Mouse (Mus musculus): ENCODE measurements at regions not wholly inside any gene's neighbourhood (a gene's known extent, or its start where the extent isn't known, plus 50 kb on each side); places are given as distances from the start of the nearest gene placed in this dataset.

DNA sequence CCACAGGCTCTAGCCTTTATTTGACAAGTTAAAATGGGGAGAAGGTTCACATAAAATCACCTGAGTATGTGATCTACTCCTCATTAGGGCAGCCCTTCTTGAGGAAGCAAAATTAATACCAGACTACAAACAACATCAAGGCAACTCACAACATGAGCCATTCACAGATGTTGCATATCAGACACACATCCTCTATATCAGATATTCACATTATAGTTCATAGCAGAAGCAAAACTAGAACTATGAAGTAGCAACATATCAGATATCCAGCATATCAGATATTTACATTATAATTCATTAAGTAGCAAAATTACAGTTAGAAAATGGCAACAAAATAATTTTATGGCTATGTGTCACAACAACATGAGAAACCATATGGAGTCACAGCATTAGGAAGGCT lies 217.0 kb downstream of the Tle4 start:
- TF ChIP-seq POLR2A (IDR thresholded peaks at IDR 0.05; ENCODE audit: borderline replicate concordance, extremely low read depth, insufficient read depth, insufficient read length, poor library complexity, severe bottlenecking) = no peak
- no peak for TF ChIP-seq CTCF (IDR thresholded peaks at IDR 0.05; ENCODE audit: borderline replicate concordance, extremely low read depth, insufficient read depth, insufficient read length)
- DNase-seq (ENCODE audit: low read depth) = no peak

DNA sequence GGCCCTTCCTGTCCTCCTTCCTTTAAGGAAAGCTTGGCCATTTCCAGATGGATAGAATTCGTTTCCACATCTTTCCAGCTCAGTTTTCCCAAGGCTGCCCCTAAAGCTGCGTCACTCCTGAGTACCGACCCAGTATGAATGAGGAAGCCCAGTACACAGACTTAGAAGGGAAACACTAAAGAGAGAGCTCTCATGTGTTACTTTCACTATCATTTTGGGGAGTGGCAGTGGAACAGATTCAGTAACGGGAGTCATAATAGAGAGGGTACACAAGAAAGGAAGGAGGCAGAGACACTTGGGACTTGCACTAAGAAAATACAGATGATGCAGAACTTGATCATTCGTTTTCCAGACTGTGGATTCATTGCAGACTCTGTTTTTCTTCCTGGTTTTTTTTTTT lies 210.1 kb downstream of the Tle4 start:
- no peak for DNase-seq (ENCODE audit: low read depth)
- no peak for TF ChIP-seq POLR2A (IDR thresholded peaks at IDR 0.05; ENCODE audit: borderline replicate concordance, extremely low read depth, insufficient read depth, insufficient read length, poor library complexity, severe bottlenecking)
- no peak for TF ChIP-seq CTCF (IDR thresholded peaks at IDR 0.05; ENCODE audit: borderline replicate concordance, extremely low read depth, insufficient read depth, insufficient read length)

DNA sequence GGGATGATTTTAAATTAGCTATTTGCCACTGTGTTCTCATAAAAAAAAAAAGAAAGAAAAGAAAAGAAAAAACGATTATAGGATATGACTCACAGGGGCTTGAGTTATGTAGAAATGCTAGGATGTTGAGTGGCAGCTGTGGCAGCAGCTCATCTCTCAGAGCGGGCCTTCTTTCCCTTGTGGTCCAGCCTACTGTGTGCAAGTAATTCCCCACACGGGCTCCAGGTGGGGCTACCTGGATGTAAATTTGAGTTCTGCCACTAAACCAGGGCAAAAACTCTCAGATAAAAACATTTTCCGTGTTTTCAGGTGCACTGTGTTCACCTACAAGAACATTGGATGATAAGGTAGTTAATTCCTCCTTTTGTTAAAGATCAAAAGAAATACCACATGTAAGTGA lies 209.3 kb downstream of the Tle4 start:
- TF ChIP-seq POLR2A (IDR thresholded peaks at IDR 0.05; ENCODE audit: borderline replicate concordance, extremely low read depth, insufficient read depth, insufficient read length, poor library complexity, severe bottlenecking) (no peak), CTCF (IDR thresholded peaks at IDR 0.05; ENCODE audit: borderline replicate concordance, extremely low read depth, insufficient read depth, insufficient read length) (peak; percentile 34; the same call in 1 of the 2 replicates)

DNA sequence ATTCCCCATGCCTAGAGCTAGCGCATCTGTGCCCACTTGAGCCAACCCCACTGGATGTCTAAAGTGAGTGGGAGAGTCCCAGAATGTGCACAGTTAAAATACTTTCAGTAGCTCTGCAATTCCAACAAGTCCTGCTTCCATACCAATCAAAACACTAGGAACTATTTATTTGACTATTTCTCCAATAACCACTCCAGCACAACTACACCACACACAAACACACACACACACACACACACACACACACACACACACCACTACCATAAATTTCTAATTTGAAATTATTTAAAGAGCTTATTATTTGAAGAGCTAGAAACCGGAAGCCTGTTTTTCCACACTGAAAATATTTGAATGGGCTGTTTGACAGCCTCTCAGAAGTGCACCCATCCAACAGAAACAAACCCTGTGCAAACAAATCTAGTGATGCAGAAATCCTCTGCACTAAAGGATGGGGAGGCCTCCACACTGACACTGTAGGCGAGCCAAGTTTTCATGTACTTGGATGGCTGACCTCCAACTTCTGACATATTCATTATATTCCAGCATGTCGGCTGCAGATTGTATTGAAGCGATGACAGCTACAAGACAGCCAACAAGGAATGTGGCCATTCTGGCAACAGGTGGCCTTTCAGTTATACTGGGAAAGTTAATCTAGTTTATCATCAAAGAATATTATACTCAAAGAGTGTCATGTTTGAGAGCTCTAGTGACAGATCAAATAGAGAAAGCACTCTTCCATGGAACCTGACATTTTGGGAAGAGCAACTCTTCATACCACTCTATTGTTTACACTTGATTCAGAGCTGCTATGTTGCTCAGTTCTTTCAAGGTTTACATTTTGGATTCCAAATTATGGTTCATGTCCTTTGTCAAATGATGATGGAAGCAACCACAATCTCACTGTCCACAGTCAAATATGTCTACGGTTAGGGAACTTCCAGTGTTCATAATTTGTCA lies 207.7 kb downstream of the Tle4 start:
- no peak for TF ChIP-seq CTCF (IDR thresholded peaks at IDR 0.05; ENCODE audit: borderline replicate concordance, extremely low read depth, insufficient read depth, insufficient read length)
- TF ChIP-seq POLR2A (IDR thresholded peaks at IDR 0.05; ENCODE audit: borderline replicate concordance, extremely low read depth, insufficient read depth, insufficient read length, poor library complexity, severe bottlenecking) = no peak
- DNase-seq (ENCODE audit: low read depth) = peak; percentile 77

More for the DNA sequence above, 209.3 kb downstream of the Tle4 start:
- DNase-seq (ENCODE audit: low read depth) = peak; percentile 8

DNA sequence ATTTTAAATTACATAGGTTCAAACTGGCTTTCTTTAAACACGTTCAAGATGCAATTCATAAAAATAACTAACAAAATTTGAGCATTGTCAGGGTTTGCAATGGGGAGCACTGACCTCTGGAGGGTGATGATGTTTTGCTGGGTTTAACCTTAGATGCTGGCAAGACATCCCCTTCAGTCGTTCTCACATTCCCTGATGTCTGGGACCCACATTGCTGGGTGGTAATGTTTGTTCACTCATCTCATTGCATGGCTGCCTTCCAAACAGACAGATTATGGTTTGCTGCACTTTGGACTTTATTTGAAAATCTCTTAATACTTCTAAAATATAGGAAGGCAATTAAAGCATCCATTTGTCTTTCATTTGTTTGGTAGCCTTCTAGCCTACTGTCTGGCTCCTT lies 206.9 kb downstream of the Tle4 start:
- TF ChIP-seq CTCF (IDR thresholded peaks at IDR 0.05; ENCODE audit: borderline replicate concordance, extremely low read depth, insufficient read depth, insufficient read length) (no peak), POLR2A (IDR thresholded peaks at IDR 0.05; ENCODE audit: borderline replicate concordance, extremely low read depth, insufficient read depth, insufficient read length, poor library complexity, severe bottlenecking) (no peak)
- DNase-seq (ENCODE audit: low read depth) = no peak
